Mouse (Mus musculus) bone marrow, adult 2 months (tissue): ENCODE measurements around the gene Dmrtc1a.
"Not testable (repeated sequence)": the region's sequence is repeated elsewhere in the genome, so short reads cannot be mapped to it uniquely, and the experiment has no call there.

Experiments
- CTCF ChIP-seq: fragments of 200-500 bp; IDR thresholded peaks from 2 replicates; pipeline ENCODE4 v1.5.1; 2011; ENCODE audit warnings: low read length, control low read depth; ENCODE audit not compliant: control insufficient read depth, insufficient read depth
- POLR2A ChIP-seq: fragments of 200-500 bp; IDR thresholded peaks from 2 replicates; pipeline ENCODE4 v1.6.1; 2011; ENCODE audit warnings: low read depth, mild to moderate bottlenecking, control low read depth, low read length, borderline replicate concordance; ENCODE audit not compliant: control insufficient read depth

DNA sequence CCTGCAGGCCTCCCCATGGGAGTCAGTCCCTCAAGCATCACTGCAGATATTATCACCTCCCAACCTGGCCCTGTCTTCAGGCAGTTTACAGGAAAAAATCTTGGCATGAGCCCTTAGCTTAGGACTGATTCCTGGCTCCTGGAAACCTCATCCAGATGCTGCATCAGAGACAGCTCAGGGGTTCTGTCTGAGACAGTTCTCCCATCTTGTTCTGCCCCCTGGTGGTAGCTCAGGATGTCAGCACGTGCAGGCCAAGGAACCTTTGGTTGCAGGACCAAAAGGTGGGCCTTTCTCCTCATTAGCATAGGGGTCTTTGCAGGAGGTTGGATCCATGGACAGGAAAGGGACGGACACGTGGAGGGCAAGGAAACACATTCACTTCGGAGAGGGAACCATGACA lies 18.2 kb upstream of the Dmrtc1a start:
- not testable (repeated sequence) for TF ChIP-seq CTCF, POLR2A
